11 mouse cellular contexts compared by ENCODE assay signal in the genomic region with DNA sequence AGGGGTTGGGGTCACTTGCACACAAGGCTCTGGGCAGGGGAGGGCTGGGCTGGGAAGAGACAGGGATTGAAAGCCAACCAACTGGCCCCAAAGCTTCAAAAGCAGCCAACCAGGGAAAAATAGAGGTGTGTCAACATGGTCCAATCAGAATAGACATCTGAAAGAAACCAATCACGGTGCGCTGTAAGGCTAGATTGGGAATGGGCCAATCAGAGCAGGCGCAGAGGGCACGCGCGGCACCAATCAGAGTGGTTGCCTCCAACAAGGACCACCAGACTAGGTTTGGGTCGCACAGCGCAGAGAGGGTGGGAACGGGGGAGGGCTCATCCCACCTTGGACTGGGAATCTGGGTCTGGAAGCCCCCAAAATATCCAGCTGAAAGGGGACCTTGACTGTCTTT.
DNase-seq lines count a peak whose midpoint lies in the region; ATAC-seq and TF ChIP-seq lines count a peak whose summit lies in the region.
"Had no signal": no experiment of that assay in that cellular context is flagged by ENCODE, and none has a peak within 500 bp of the region (broad histone marks: within the 10 kb centered on the region; RNA-seq: fewer than 3 reads in every experiment).

No protein-coding gene starts in this region.

- in situ Hi-C loops in ES-E14 (cut with MboI; ENCODE audit: low sequenced_read_pairs in 2 of 2, unreplicated experiment in 2 of 2): no loop called here

- no peak for ATAC-seq in hindbrain, embryonic 12.5 days (ENCODE audit: low FRiP score)
- 0 out of 2 replicates have a peak, but pooled peaks have one; percentile 35 for ATAC-seq in midbrain, embryonic 15.5 days (replicated peaks)

- no peak overlapping the region for H3K9ac ChIP-seq in hindbrain, embryonic 12.5 days
- no peak overlapping the region for H3K9ac ChIP-seq in ES-E14 (ENCODE audit: insufficient read depth, low read depth, low read length, poor library complexity, severe bottlenecking)
- no peak overlapping the region for H3K9ac ChIP-seq in midbrain, embryonic 15.5 days

- peaks cover 8% of the 10 kb centered on the region for H3K27me3 ChIP-seq in hindbrain, embryonic 10.5 days (ENCODE audit: insufficient read depth, poor library complexity, severe bottlenecking)
- H3K27me3 ChIP-seq in hindbrain, embryonic 12.5 days: peaks cover 5% of the 10 kb centered on the region; the same call in 1 of the 2 replicates
- H3K27me3 ChIP-seq in midbrain, embryonic 15.5 days (replicated peaks): peaks cover 4% of the 10 kb centered on the region; the same call in 1 of the 2 replicates
- H3K27me3 ChIP-seq: CH12.LX had no signal

- H3K27ac ChIP-seq in hindbrain, embryonic 10.5 days: peak overlapping the region; percentile 53
- no peak overlapping the region for H3K27ac ChIP-seq in hindbrain, embryonic 12.5 days
- no peak overlapping the region for H3K27ac ChIP-seq in ES-E14 (ENCODE audit: insufficient read depth, low read depth, low read length, poor library complexity, severe bottlenecking)
- 0 out of 2 replicates have a peak overlapping the region, but pooled peaks have one; percentile 57 for H3K27ac ChIP-seq in midbrain, embryonic 15.5 days

- H3K9me3 ChIP-seq in hindbrain, embryonic 10.5 days: peaks cover 6% of the 10 kb centered on the region; the same call in 1 of the 2 replicates
- H3K9me3 ChIP-seq in hindbrain, embryonic 12.5 days (replicated peaks): no peaks in the 10 kb centered on the region
- no peaks in the 10 kb centered on the region for H3K9me3 ChIP-seq in ES-E14 (ENCODE audit: control insufficient read depth, insufficient read depth, low read depth, low read length)
- H3K9me3 ChIP-seq in midbrain, embryonic 15.5 days: no peaks in the 10 kb centered on the region

- DNase-seq in hindbrain, embryonic 10.5 days (ENCODE audit: low spot score): peak; percentile 35
- DNase-seq in ES-E14 (ENCODE audit: low read depth, low spot score): no peak
- DNase-seq in forelimb bud, embryonic 11.5 days (ENCODE audit: low read depth, low spot score): peak; percentile 31
- no peak for DNase-seq in yolk sac, embryonic 10.5 days (ENCODE audit: low spot score)
- no peak for DNase-seq in frontal cortex, postnatal 36 days (ENCODE audit: low spot score in 2 of 2)
- DNase-seq in left cerebral cortex, postnatal 4 days: no peak
- DNase-seq: adrenal gland, adult 8-10 months; cerebellum, adult 9-10 months had no signal

- no peak overlapping the region for H3K4me2 ChIP-seq in hindbrain, embryonic 12.5 days (replicated peaks)
- peak overlapping the region; percentile 9; the same call in 1 of the 2 replicates for H3K4me2 ChIP-seq in midbrain, embryonic 15.5 days

- H3K4me1 ChIP-seq in hindbrain, embryonic 10.5 days (replicated peaks): peaks cover 42% of the 10 kb centered on the region
- H3K4me1 ChIP-seq in hindbrain, embryonic 12.5 days: peaks cover 26% of the 10 kb centered on the region
- peaks cover 5 to 18% of the 10 kb centered on the region in 2 experiments; a peak in 2 of 4 replicates for H3K4me1 ChIP-seq in ES-E14 (ENCODE audit: control insufficient read depth in 2 of 2, insufficient read depth in 2 of 2, low read length in 2 of 2, poor library complexity in 1 of 2)
- H3K4me1 ChIP-seq in midbrain, embryonic 15.5 days: peaks cover 16% of the 10 kb centered on the region

- no peaks in the 10 kb centered on the region for H3K36me3 ChIP-seq in hindbrain, embryonic 10.5 days
- no peaks in the 10 kb centered on the region for H3K36me3 ChIP-seq in hindbrain, embryonic 12.5 days
- no peaks in the 10 kb centered on the region for H3K36me3 ChIP-seq in ES-E14 (ENCODE audit: control insufficient read depth, insufficient read depth, low read length, poor library complexity, severe bottlenecking)
- H3K36me3 ChIP-seq in midbrain, embryonic 15.5 days (replicated peaks): no peaks in the 10 kb centered on the region

- intact Hi-C loops in left cerebral cortex, postnatal 4 days (cut with DNase I): no loop called here

- H3K4me3 ChIP-seq in hindbrain, embryonic 10.5 days: 0 out of 2 replicates have a peak overlapping the region, but pooled peaks have one; percentile 9
- H3K4me3 ChIP-seq in hindbrain, embryonic 12.5 days: no peak overlapping the region
- H3K4me3 ChIP-seq in ES-E14 (ENCODE audit: insufficient read depth in 1 of 2, low read depth in 1 of 2, low read length in 2 of 2, poor library complexity in 1 of 2, severe bottlenecking in 1 of 2): peak overlapping the region in 1 of 2 experiments; percentile 34; a peak in 1 of 4 replicates
- no peak overlapping the region for H3K4me3 ChIP-seq in midbrain, embryonic 15.5 days

- WGBS in hindbrain, embryonic 10.5 days: 59% methylated on average over 9 of the region's 9 CpGs
- WGBS in hindbrain, embryonic 12.5 days: 52% methylated on average over 9 of the region's 9 CpGs
- 53% methylated on average over 9 of the region's 9 CpGs for WGBS in midbrain, embryonic 15.5 days

TF ChIP-seq in ES-E14, 5 proteins besides CTCF, POLR2A, EP300 and RAD21:
- TF ChIP-seq ZNF384 (IDR thresholded peaks at IDR 0.05; ENCODE audit: low read depth, low read length): no peak
- peak; percentile 79 for TF ChIP-seq CHD2 (IDR thresholded peaks at IDR 0.05; ENCODE audit: low read depth, low read length)

Comparison
In these comparisons a context has a peak if more than half of its experiments do, and no peak if none do; other contexts are left out.
1. H3K27ac ChIP-seq: peak in hindbrain, embryonic 10.5 days (single experiment) and midbrain, embryonic 15.5 days (single experiment); none in hindbrain, embryonic 12.5 days (single experiment) and ES-E14 (single experiment).
2. DNase-seq: peak in hindbrain, embryonic 10.5 days (single experiment) and forelimb bud, embryonic 11.5 days (single experiment); none in ES-E14 (single experiment), yolk sac, embryonic 10.5 days (single experiment), frontal cortex, postnatal 36 days (0 of 2) and left cerebral cortex, postnatal 4 days (single experiment).